Comparison of ENCODE assay signal across 9 mouse cellular contexts in the genomic region with DNA sequence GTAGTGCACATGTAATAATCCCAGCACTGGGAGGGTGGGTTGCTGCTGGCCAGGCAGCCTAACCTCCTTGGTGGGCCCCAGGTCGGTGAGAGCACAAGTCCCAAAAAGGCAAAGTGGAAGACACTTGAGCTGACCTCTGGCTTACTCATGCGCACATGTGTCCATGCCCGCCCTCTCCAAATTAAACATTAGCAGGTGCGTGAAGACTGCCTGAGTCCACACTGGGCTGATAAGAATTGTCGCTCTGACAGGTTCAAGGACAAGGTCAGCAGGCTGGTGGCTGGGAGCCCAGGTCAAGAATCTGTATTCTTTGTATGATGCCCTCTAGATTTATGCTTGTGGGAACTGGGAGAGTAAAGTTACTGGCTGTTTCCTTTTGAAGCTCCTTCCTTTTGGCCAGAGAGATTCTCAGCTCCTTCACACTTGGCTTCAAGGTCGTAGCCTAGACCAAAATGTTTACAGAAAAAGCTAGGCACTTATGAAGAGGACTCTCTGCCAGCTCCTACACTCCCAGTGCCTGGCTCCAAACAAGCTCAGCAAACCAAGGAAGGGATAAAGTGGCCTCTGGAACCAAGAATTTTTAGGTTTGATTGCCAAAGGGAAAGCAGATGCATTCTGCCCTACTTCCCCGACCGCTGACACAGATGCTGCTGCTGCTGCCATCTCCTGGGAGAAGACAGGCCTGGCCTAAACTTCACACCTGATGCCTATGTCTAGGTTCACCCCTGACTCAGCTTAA. TPM values are rescaled to one million over a fixed set of nuclear protein-coding genes. Genes with fewer than 3 reads are reported as not detected.
A peak's percentile ranks its signal among the peaks of the same experiment; 100 is the strongest.
DNase-seq lines count a peak whose midpoint lies in the region; ATAC-seq and TF ChIP-seq lines count a peak whose summit lies in the region.
"Had no signal": no experiment of that assay in that cellular context is flagged by ENCODE, and none has a peak within 500 bp of the region (broad histone marks: within the 10 kb centered on the region; RNA-seq: fewer than 3 reads in every experiment).

No protein-coding gene starts in this region.

- TF ChIP-seq CTCF in liver, adult 2 months (IDR thresholded peaks at IDR 0.05; ENCODE audit: low read depth, low read length): peak; percentile 74
- TF ChIP-seq CTCF in Patski (IDR thresholded peaks at IDR 0.05): peak; percentile 66
- peak; percentile 74 for TF ChIP-seq CTCF in lung, adult 2 months (IDR thresholded peaks at IDR 0.05; ENCODE audit: insufficient read depth, low read length)

- POLR2A ChIA-PET in Patski (lab: Charles Lee): no interaction called here

- H3K9me3 ChIP-seq in liver, embryonic 12.5 days (replicated peaks): no peaks in the 10 kb centered on the region
- H3K9me3 ChIP-seq in heart, embryonic 12.5 days (replicated peaks): no peaks in the 10 kb centered on the region
- H3K9me3 ChIP-seq in forebrain, embryonic 13.5 days (replicated peaks): no peaks in the 10 kb centered on the region
- H3K9me3 ChIP-seq: limb, embryonic 12.5 days had no signal

- 15% methylated on average over 8 of the region's 8 CpGs for WGBS in liver, adult 2 months
- 69% methylated on average over 8 of the region's 8 CpGs for WGBS in liver, embryonic 12.5 days (ENCODE audit: insufficient replicate concordance)
- WGBS in heart, embryonic 12.5 days: 37% methylated on average over 8 of the region's 8 CpGs
- 40% methylated on average over 8 of the region's 8 CpGs for WGBS in lung, adult 2 months
- WGBS in forebrain, embryonic 13.5 days: 78% methylated on average over 8 of the region's 8 CpGs

- peaks cover 25% of the 10 kb centered on the region for H3K4me1 ChIP-seq in liver, adult 2 months (ENCODE audit: control insufficient read depth, insufficient read depth, low read length)
- H3K4me1 ChIP-seq in liver, embryonic 12.5 days: peaks cover 5% of the 10 kb centered on the region; the same call in 1 of the 2 replicates
- peaks cover 10% of the 10 kb centered on the region for H3K4me1 ChIP-seq in heart, embryonic 12.5 days (replicated peaks)
- no peaks in the 10 kb centered on the region; the same call in 1 of the 2 replicates for H3K4me1 ChIP-seq in lung, adult 2 months (ENCODE audit: control insufficient read depth, insufficient read depth, low read length)
- no peaks in the 10 kb centered on the region for H3K4me1 ChIP-seq in forebrain, embryonic 13.5 days
- H3K4me1 ChIP-seq: limb, embryonic 12.5 days had no signal

- H3K4me3 ChIP-seq in liver, adult 2 months (ENCODE audit: insufficient read depth, low read depth, low read length): no peak overlapping the region
- H3K4me3 ChIP-seq in liver, embryonic 12.5 days: no peak overlapping the region
- H3K4me3 ChIP-seq in heart, embryonic 12.5 days: no peak overlapping the region
- no peak overlapping the region for H3K4me3 ChIP-seq in lung, adult 2 months (replicated peaks; ENCODE audit: extremely low read depth, low read depth, low read length)
- no peak overlapping the region for H3K4me3 ChIP-seq in forebrain, embryonic 13.5 days
- H3K4me3 ChIP-seq: limb, embryonic 12.5 days had no signal

- CTCF ChIA-PET in Patski (lab: Charles Lee): interaction anchor here (0.7 to 2.0 kb wide), 18 partner anchors 10 to 215 kb away, joined by 3 to 7 read pairs (median 3); no protein-coding TSS in a partner anchor

- no peaks in the 10 kb centered on the region for H3K27me3 ChIP-seq in liver, adult 2 months (ENCODE audit: control insufficient read depth, insufficient read depth, low read length)
- H3K27me3 ChIP-seq in liver, embryonic 12.5 days (replicated peaks): no peaks in the 10 kb centered on the region
- H3K27me3 ChIP-seq in Patski: no peaks in the 10 kb centered on the region
- no peaks in the 10 kb centered on the region for H3K27me3 ChIP-seq in heart, embryonic 12.5 days (replicated peaks)
- H3K27me3 ChIP-seq in forebrain, embryonic 13.5 days: no peaks in the 10 kb centered on the region
- H3K27me3 ChIP-seq: limb, embryonic 12.5 days had no signal

- peak overlapping the region; percentile 36 for H3K27ac ChIP-seq in liver, adult 2 months (replicated peaks; ENCODE audit: insufficient read depth, low read depth, low read length)
- H3K27ac ChIP-seq in liver, embryonic 12.5 days: no peak overlapping the region
- peak overlapping the region; percentile 26; the same call in 1 of the 2 replicates for H3K27ac ChIP-seq in heart, embryonic 12.5 days (ENCODE audit: poor library complexity, severe bottlenecking)
- no peak overlapping the region for H3K27ac ChIP-seq in forebrain, embryonic 13.5 days
- H3K27ac ChIP-seq: limb, embryonic 12.5 days had no signal

- no peak overlapping the region for H3K4me2 ChIP-seq in liver, embryonic 12.5 days
- H3K4me2 ChIP-seq in heart, embryonic 12.5 days: no peak overlapping the region; the same call in 1 of the 2 replicates
- no peak overlapping the region for H3K4me2 ChIP-seq in forebrain, embryonic 13.5 days
- H3K4me2 ChIP-seq: limb, embryonic 12.5 days had no signal

- in situ Hi-C loops in Patski (cut with MboI; ENCODE audit: low pct_unique_long_range_greater_than_20kb): no loop called here

- DNase-seq in liver, adult 2 months (ENCODE audit: extremely low read depth, low read depth, low spot score): peak; percentile 95
- DNase-seq in Patski (ENCODE audit: low read depth, low spot score): no peak
- peak; percentile 51 for DNase-seq in lung, adult 2 months
- no peak for DNase-seq in left cerebral cortex, adult 18-20 months (ENCODE audit: low spot score in 2 of 2)

- no peak overlapping the region for H3K9ac ChIP-seq in liver, adult 2 months (ENCODE audit: low read depth, low read length)
- no peak overlapping the region for H3K9ac ChIP-seq in liver, embryonic 12.5 days
- no peak overlapping the region for H3K9ac ChIP-seq in heart, embryonic 12.5 days
- no peak overlapping the region for H3K9ac ChIP-seq in forebrain, embryonic 13.5 days
- H3K9ac ChIP-seq: limb, embryonic 12.5 days had no signal

- no peak for TF ChIP-seq POLR2A in liver, adult 2 months (IDR thresholded peaks at IDR 0.05; ENCODE audit: extremely low read depth, insufficient read depth, low read length)
- TF ChIP-seq POLR2A in lung, adult 2 months (IDR thresholded peaks at IDR 0.05; ENCODE audit: borderline replicate concordance, extremely low read depth, low read depth, low read length): no peak

- H3K79me2 ChIP-seq in liver, adult 2 months (ENCODE audit: control insufficient read depth, insufficient read depth, low read length): no peaks in the 10 kb centered on the region

- ATAC-seq in liver, embryonic 12.5 days: no peak
- no peak for ATAC-seq in Patski
- 0 out of 2 replicates have a peak, but pooled peaks have one; percentile 15 for ATAC-seq in heart, embryonic 12.5 days (ENCODE audit: insufficient number of reproducible peaks, low FRiP score)
- ATAC-seq in megakaryocyte-erythroid progenitor cell, adult 5-6 weeks (replicated peaks; ENCODE audit: low FRiP score, low TSS enrichment, poor library complexity, severe bottlenecking): no peak
- ATAC-seq in forebrain, embryonic 13.5 days: no peak

- H3K36me3 ChIP-seq in liver, adult 2 months (ENCODE audit: control insufficient read depth, insufficient read depth, low read length): no peaks in the 10 kb centered on the region
- no peaks in the 10 kb centered on the region for H3K36me3 ChIP-seq in liver, embryonic 12.5 days
- H3K36me3 ChIP-seq in heart, embryonic 12.5 days: no peaks in the 10 kb centered on the region
- H3K36me3 ChIP-seq in forebrain, embryonic 13.5 days (ENCODE audit: poor library complexity, severe bottlenecking): no peaks in the 10 kb centered on the region
- H3K36me3 ChIP-seq: limb, embryonic 12.5 days had no signal

RNA-seq across cellular contexts. Expression of a gene that starts 8.1 kb away (rescaled TPM):
- 120 and 122 TPM in 2 replicates for total RNA-seq in liver, adult 2 months (2014; rRNA removed)
- 57.7 and 67.0 TPM in 2 replicates for polyA plus RNA-seq in liver, adult 2 months (2012; rRNA removed)
- 175 and 177 TPM in 2 replicates for polyA plus RNA-seq in liver, embryonic 12.5 days (2016; fragmentation: Nextera tagmentation; extraction: Ambion mirVana)
- 165 TPM for polyA plus RNA-seq in Patski (2021)
- 212 and 218 TPM in 2 replicates for polyA plus RNA-seq in heart, embryonic 12.5 days (2016; fragmentation: Nextera tagmentation; extraction: Ambion mirVana)
- polyA plus RNA-seq in lung, adult 2 months (2012; rRNA removed): 16.8 and 26.4 TPM in 2 replicates
- total RNA-seq in megakaryocyte-erythroid progenitor cell, adult 5-6 weeks (2014; fragmentation: Nextera tagmentation): 130 and 141 TPM in 2 replicates
- total RNA-seq in megakaryocyte-erythroid progenitor cell, adult 5-6 weeks (2017): 186 and 215 TPM in 2 replicates
- 100 to 1,000 TPM; 151 to 167 TPM for total RNA-seq in left cerebral cortex, adult 18-20 months (2021)
- polyA plus RNA-seq in forebrain, embryonic 13.5 days (2015; fragmentation: Nextera tagmentation; extraction: Ambion mirVana): 156 and 182 TPM in 2 replicates

Comparison
In these comparisons a context has a peak if more than half of its experiments do, and no peak if none do; other contexts are left out.
1. H3K27ac ChIP-seq: peak in liver, adult 2 months (single experiment) and heart, embryonic 12.5 days (single experiment); none in liver, embryonic 12.5 days (single experiment) and forebrain, embryonic 13.5 days (single experiment).
2. DNase-seq: peak in liver, adult 2 months (single experiment) and lung, adult 2 months (single experiment); none in Patski (single experiment) and left cerebral cortex, adult 18-20 months (0 of 2).
3. Peak in every context shown above with its lines, with median percentiles within 50 percentile points of each other: CTCF ChIP-seq.